Mouse (Mus musculus): ENCODE measurements at regions not wholly inside any gene's neighbourhood (a gene's known extent, or its start where the extent isn't known, plus 50 kb on each side); places are given as distances from the start of the nearest gene placed in this dataset.

DNA sequence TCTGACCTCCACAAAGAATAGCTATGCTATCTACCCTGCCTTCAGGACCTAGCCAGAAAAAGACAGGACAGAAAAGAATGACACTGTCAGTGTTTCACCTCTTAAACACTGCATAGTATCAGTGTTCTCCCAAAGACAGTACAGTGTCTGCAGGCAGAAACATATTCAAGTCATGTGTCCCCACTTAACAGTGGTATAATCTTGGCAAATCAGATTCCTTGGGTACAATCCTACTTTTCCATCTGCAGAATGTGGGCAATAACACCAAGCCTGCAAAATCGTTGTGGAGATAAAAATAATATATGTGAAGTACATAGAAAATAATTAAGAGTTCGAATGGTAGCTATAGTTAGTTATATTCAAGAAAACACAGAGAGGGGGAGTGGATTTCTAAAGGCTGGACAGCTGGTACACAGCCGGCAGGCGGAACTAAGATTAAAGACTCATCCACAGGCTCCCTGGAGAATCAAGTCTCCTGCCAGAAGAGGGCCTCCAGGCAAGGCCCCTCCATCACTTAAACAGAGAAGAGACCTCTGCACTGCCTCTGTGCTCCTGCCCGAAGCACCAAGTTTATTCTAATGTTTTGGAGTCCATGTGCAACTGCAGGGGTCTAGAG, 53.4 kb upstream of the Cd34 start:
- no peak for TF ChIP-seq CTCF (conservative IDR thresholded peaks at IDR 0.05; ENCODE audit: low read length)
- TF ChIP-seq NANOG (IDR thresholded peaks at IDR 0.05; ENCODE audit: borderline replicate concordance, low read length) = no peak
- no peak for TF ChIP-seq POU5F1 (IDR thresholded peaks at IDR 0.05; ENCODE audit: borderline replicate concordance, low read length)

Data from E14TG2a.4 (cell line).